Mouse (Mus musculus) lung, postnatal 0 days (tissue): Measurements from ENCODE around the gene Lbh.

Source experiments
- CTCF ChIP-seq: IDR thresholded peaks from 2 replicates; pipeline ENCODE4 v1.5.1; 2016; ENCODE audit warnings: antibody characterized with exemption, mild to moderate bottlenecking
- EP300 ChIP-seq: IDR thresholded peaks from 2 replicates; pipeline ENCODE4 v1.6.1; 2016; ENCODE audit warnings: antibody characterized with exemption, mild to moderate bottlenecking, control low read depth

GRCm38 (mm10) chr17:72949247-72949701 is 31.2 kb downstream of the Lbh start:
- TF ChIP-seq CTCF: no peak
- TF ChIP-seq EP300: no peak
